Mouse (Mus musculus): Measurements from ENCODE around the gene A230050P20Rik. TPM values are rescaled to one million over a fixed set of nuclear protein-coding genes. Genes with fewer than 3 reads are reported as not detected.

The A230050P20Rik gene
- total and polyA plus RNA-seq, 3 experiments = 0.05 TPM; not detected in 1

- H3K27me3 ChIP-seq (ENCODE audit: insufficient read depth, low read length) = no peaks in the 10 kb centered on the region
- peaks cover 24% of the 10 kb centered on the region for H3K36me3 ChIP-seq (replicated peaks)
- DNase-seq (ENCODE audit: low spot score) (no peak), ATAC-seq (ENCODE audit: extremely low read depth, insufficient number of reproducible peaks, low FRiP score, poor library complexity, severe bottlenecking) (no peak)
- H3K4me1 ChIP-seq (ENCODE audit: insufficient read depth, low read depth, low read length) = peaks cover 29% of the 10 kb centered on the region
- no peak overlapping the region for H3K4me3 ChIP-seq (ENCODE audit: low read depth, low read length)
- H3K9me3 ChIP-seq (replicated peaks) = peaks cover 9% of the 10 kb centered on the region
- TF ChIP-seq POLR2AphosphoS5 (IDR thresholded peaks at IDR 0.05; ENCODE audit: insufficient replicate concordance, low read depth, low read length) = no peak
- TF ChIP-seq GATA1 (IDR thresholded peaks at IDR 0.05; ENCODE audit: borderline replicate concordance, low read length) = no peak
- no peak for TF ChIP-seq GATA2 (IDR thresholded peaks at IDR 0.05; ENCODE audit: borderline replicate concordance, low read depth, low read length)
- TF ChIP-seq CTCF (IDR thresholded peaks at IDR 0.05; ENCODE audit: low read depth, low read length) = no peak
- TF ChIP-seq TAL1 (conservative IDR thresholded peaks at IDR 0.05; ENCODE audit: low read depth, low read length) = no peak
Measured at GRCm38 (mm10) chr9:20886563-20886962, 18.1 kb downstream of the A230050P20Rik start.

GRCm38 (mm10) chr9:20887191-20887590 lies 18.7 kb downstream of the A230050P20Rik start:
- TF ChIP-seq POLR2AphosphoS5 (IDR thresholded peaks at IDR 0.05; ENCODE audit: insufficient replicate concordance, low read depth, low read length) = no peak
- no peak for TF ChIP-seq TAL1 (conservative IDR thresholded peaks at IDR 0.05; ENCODE audit: low read depth, low read length)
- no peak for TF ChIP-seq GATA1 (IDR thresholded peaks at IDR 0.05; ENCODE audit: borderline replicate concordance, low read length)
- H3K4me3 ChIP-seq (ENCODE audit: low read depth, low read length) = no peak overlapping the region

GRCm38 (mm10) chr9:20887704-20888385 lies 19.4 kb downstream of the A230050P20Rik start, which contains the start of gene Ppan:
TSS of gene Ppan (plus strand) at chr9:20888175.
- peak; percentile 92 for DNase-seq (ENCODE audit: low spot score)
- peaks cover 9% of the 10 kb centered on the region for H3K9me3 ChIP-seq (replicated peaks)
- no peak for TF ChIP-seq TAL1 (conservative IDR thresholded peaks at IDR 0.05; ENCODE audit: low read depth, low read length)
- no peak for TF ChIP-seq CTCF (IDR thresholded peaks at IDR 0.05; ENCODE audit: low read depth, low read length)
- TF ChIP-seq GATA2 (IDR thresholded peaks at IDR 0.05; ENCODE audit: borderline replicate concordance, low read depth, low read length) = no peak
- TF ChIP-seq POLR2AphosphoS5 (IDR thresholded peaks at IDR 0.05; ENCODE audit: insufficient replicate concordance, low read depth, low read length) = no peak
- no peak for TF ChIP-seq GATA1 (IDR thresholded peaks at IDR 0.05; ENCODE audit: borderline replicate concordance, low read length)
- H3K4me1 ChIP-seq (ENCODE audit: insufficient read depth, low read depth, low read length) = peaks cover 40% of the 10 kb centered on the region
- peaks cover 37% of the 10 kb centered on the region for H3K36me3 ChIP-seq (replicated peaks)
- peak; percentile 84 for ATAC-seq (ENCODE audit: extremely low read depth, insufficient number of reproducible peaks, low FRiP score, poor library complexity, severe bottlenecking)
- H3K27me3 ChIP-seq (ENCODE audit: insufficient read depth, low read length) = no peaks in the 10 kb centered on the region
- H3K4me3 ChIP-seq (ENCODE audit: low read depth, low read length) = peak within 1 kb of the TSS; percentile 100

More at GRCm38 (mm10) chr9:20887191-20887590, 18.7 kb downstream of the A230050P20Rik start:
- Histone ChIP-seq H3K4me1 (ENCODE audit: insufficient read depth, low read depth, low read length) (peaks cover 35% of the 10 kb centered on the region), H3K27me3 (ENCODE audit: insufficient read depth, low read length) (no peaks in the 10 kb centered on the region), H3K9me3 (replicated peaks) (peaks cover 9% of the 10 kb centered on the region), H3K36me3 (replicated peaks) (peaks cover 31% of the 10 kb centered on the region)
- ATAC-seq (ENCODE audit: extremely low read depth, insufficient number of reproducible peaks, low FRiP score, poor library complexity, severe bottlenecking) (no peak), DNase-seq (ENCODE audit: low spot score) (no peak)

- H3K4me3 ChIP-seq (ENCODE audit: low read depth, low read length) = peak overlapping the region; percentile 100
- H3K27me3 ChIP-seq (ENCODE audit: insufficient read depth, low read length) = no peaks in the 10 kb centered on the region
- H3K9me3 ChIP-seq (replicated peaks) = peaks cover 9% of the 10 kb centered on the region
- ATAC-seq (ENCODE audit: extremely low read depth, insufficient number of reproducible peaks, low FRiP score, poor library complexity, severe bottlenecking) (no peak), DNase-seq (ENCODE audit: low spot score) (no peak)
- H3K4me1 ChIP-seq (ENCODE audit: insufficient read depth, low read depth, low read length) = peaks cover 44% of the 10 kb centered on the region
- H3K36me3 ChIP-seq (replicated peaks) = peaks cover 43% of the 10 kb centered on the region
- TF ChIP-seq POLR2AphosphoS5 (IDR thresholded peaks at IDR 0.05; ENCODE audit: insufficient replicate concordance, low read depth, low read length) (peak; percentile 67; the same call in 1 of the 2 replicates), GATA1 (IDR thresholded peaks at IDR 0.05; ENCODE audit: borderline replicate concordance, low read length) (no peak)
Measured at GRCm38 (mm10) chr9:20888386-20888765, 19.9 kb downstream of the A230050P20Rik start.

- H3K27me3 ChIP-seq (ENCODE audit: insufficient read depth, low read length) = no peaks in the 10 kb centered on the region
- no peak for TF ChIP-seq CTCF (IDR thresholded peaks at IDR 0.05; ENCODE audit: low read depth, low read length)
- no peak for TF ChIP-seq TAL1 (conservative IDR thresholded peaks at IDR 0.05; ENCODE audit: low read depth, low read length)
- no peak for TF ChIP-seq POLR2AphosphoS5 (IDR thresholded peaks at IDR 0.05; ENCODE audit: insufficient replicate concordance, low read depth, low read length)
- TF ChIP-seq GATA1 (IDR thresholded peaks at IDR 0.05; ENCODE audit: borderline replicate concordance, low read length) = no peak
- TF ChIP-seq GATA2 (IDR thresholded peaks at IDR 0.05; ENCODE audit: borderline replicate concordance, low read depth, low read length) = no peak
- H3K4me3 ChIP-seq (ENCODE audit: low read depth, low read length) = peak overlapping the region; percentile 100
- DNase-seq (ENCODE audit: low spot score) (peak; percentile 52), ATAC-seq (ENCODE audit: extremely low read depth, insufficient number of reproducible peaks, low FRiP score, poor library complexity, severe bottlenecking) (no peak)
- H3K9me3 ChIP-seq (replicated peaks) = peaks cover 5% of the 10 kb centered on the region
- H3K36me3 ChIP-seq (replicated peaks) = peaks cover 53% of the 10 kb centered on the region
- peaks cover 55% of the 10 kb centered on the region for H3K4me1 ChIP-seq (ENCODE audit: insufficient read depth, low read depth, low read length)
Measured at GRCm38 (mm10) chr9:20889185-20890141, 21.0 kb downstream of the A230050P20Rik start.

- Histone ChIP-seq H3K27me3 (ENCODE audit: insufficient read depth, low read length) (no peaks in the 10 kb centered on the region), H3K36me3 (replicated peaks) (peaks cover 63% of the 10 kb centered on the region), H3K4me1 (ENCODE audit: insufficient read depth, low read depth, low read length) (peaks cover 65% of the 10 kb centered on the region), H3K4me3 (ENCODE audit: low read depth, low read length) (peak overlapping the region; percentile 100), H3K9me3 (replicated peaks) (no peaks in the 10 kb centered on the region)
- TF ChIP-seq TAL1 (conservative IDR thresholded peaks at IDR 0.05; ENCODE audit: low read depth, low read length) (no peak), POLR2AphosphoS5 (IDR thresholded peaks at IDR 0.05; ENCODE audit: insufficient replicate concordance, low read depth, low read length) (no peak; the same call in 1 of the 2 replicates), CTCF (IDR thresholded peaks at IDR 0.05; ENCODE audit: low read depth, low read length) (no peak), GATA2 (IDR thresholded peaks at IDR 0.05; ENCODE audit: borderline replicate concordance, low read depth, low read length) (no peak), GATA1 (IDR thresholded peaks at IDR 0.05; ENCODE audit: borderline replicate concordance, low read length) (no peak)
- ATAC-seq (ENCODE audit: extremely low read depth, insufficient number of reproducible peaks, low FRiP score, poor library complexity, severe bottlenecking) (no peak), DNase-seq (ENCODE audit: low spot score) (no peak)
Measured at GRCm38 (mm10) chr9:20890411-20890810, 22.0 kb downstream of the A230050P20Rik start.
